Mouse (Mus musculus) inflammation-experienced regulatory T-cells, adult 6 months (primary cell): Measurements from ENCODE around the gene Tmem163. TPM values are rescaled to one million over a fixed set of nuclear protein-coding genes. Genes with fewer than 3 reads are reported as not detected.

Experiments
- ATAC-seq: one replicate; pipeline ENCODE4 v1.8.0; 2017
- polyA plus RNA-seq, 3 experiments: library from polyadenylated mRNA; unstranded; fragments of 100-300 nt; shearing (Covaris generic); gene quantifications; one replicate each; pipeline ENCODE4 v1.2.1; 2017

Tmem163 gene
- polyA plus RNA-seq, 3 experiments from 2014 or later, result 0.28 to 0.83 TPM; not detected in 1

DNA sequence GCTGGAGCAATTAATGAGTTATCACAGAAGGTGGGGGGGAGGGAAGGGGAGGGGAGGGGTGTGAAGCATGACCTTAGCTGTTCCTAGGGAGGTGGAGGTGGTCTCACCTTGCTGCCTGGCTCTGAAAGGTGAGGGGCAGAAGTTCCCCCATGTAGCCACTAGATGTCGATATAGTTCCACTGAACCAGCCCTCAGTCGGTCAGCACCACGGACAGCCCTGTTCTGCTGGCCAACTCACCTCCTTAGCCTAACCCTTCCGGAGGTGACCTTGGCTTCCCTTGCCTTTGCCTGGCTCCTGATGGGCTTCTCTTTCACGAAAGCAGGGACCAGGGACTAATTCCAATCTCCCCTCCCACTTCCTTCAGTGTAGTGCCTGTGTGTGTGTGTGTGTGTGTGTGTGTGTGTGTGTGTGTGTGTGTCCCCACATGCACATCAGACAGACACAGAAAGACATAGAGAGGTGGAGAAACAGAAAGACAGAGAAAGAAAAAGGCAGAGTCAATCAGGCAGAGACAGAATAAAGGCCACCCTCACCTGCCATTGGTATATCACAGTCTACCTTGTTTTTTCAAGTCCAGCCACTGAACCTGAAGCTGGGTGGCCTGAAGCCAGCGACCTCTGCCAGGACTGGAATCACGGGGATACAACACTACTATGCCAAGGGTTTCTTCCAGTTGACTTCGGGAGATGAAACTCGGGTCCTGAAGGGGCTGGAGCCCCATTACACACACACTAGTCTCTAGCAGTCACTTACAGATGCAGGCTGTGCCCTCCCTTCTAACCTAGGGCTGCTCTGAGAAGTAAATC lies 182.4 kb downstream of the Tmem163 start:
- peak; percentile 46 for ATAC-seq

- peak; percentile 52 for ATAC-seq
Measured at GRCm38 (mm10) chr1:127487161-127487560, 192.2 kb downstream of the Tmem163 start.

DNA sequence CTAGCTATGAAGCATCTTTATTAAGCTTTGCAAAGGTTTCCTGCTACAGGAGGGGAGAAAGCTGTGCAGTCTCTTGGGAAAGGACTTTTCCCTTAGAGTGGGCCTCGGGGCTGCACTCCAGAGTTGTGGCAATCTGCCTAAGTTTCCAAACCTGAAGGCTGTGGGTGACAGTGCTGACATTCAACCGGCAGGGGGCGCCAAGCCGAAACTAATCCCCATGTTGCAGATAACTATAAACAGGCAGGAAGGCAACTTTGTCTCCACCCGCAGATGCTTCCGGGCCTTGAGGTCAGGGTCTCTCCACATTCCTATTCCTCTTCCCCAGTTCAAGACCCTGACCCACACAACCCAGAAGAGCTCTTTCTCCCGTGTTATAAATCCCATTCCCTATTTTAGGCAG lies 194.5 kb downstream of the Tmem163 start:
- no peak for ATAC-seq

- ATAC-seq, result no peak
Measured at GRCm38 (mm10) chr1:127484188-127484587, 195.2 kb downstream of the Tmem163 start.

DNA sequence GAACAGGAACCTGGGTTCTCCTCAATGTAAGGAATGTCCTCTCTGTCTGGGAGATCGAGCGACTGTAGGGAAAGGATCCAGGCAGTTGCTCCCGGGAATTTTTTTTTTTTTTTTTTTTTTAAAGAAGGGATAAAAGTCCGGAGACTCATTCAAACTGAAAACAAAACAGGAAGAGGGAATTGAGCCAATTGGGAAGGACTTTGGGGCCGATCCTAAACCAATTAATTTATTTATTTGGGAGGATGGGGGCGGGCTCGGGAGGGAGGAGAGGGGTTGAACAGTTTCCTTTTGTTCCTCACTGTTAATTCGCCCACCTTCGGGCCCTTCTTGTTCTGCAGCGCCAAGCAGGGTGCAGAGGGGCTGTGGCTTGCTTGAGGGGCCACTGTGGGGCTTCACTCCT lies 196.4 kb downstream of the Tmem163 start:
- no peak for ATAC-seq

- no peak for ATAC-seq
Measured at GRCm38 (mm10) chr1:127475756-127476155, 203.6 kb downstream of the Tmem163 start.

DNA sequence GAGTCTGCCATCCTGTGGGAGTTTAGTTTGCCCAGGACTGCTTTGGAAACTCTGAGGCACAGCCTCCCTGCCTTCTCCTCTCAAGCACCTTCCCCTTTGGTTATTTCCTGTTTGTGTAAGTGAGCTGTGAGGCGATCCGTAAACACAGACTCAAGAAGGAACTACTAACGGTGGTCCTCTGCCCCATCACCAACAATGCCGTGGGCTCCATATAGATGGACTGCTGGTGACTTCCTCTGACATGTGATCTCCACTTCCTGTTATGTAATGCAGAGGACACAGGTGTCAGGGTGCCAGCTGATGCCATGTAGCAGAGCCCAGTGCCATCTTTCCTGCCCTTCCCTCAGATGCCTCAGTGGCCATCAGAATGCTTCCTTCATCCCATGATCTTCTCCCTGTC lies 209.2 kb downstream of the Tmem163 start:
- no peak for ATAC-seq

GRCm38 (mm10) chr1:127467238-127467637 lies 212.1 kb downstream of the Tmem163 start:
- no peak for ATAC-seq

DNA sequence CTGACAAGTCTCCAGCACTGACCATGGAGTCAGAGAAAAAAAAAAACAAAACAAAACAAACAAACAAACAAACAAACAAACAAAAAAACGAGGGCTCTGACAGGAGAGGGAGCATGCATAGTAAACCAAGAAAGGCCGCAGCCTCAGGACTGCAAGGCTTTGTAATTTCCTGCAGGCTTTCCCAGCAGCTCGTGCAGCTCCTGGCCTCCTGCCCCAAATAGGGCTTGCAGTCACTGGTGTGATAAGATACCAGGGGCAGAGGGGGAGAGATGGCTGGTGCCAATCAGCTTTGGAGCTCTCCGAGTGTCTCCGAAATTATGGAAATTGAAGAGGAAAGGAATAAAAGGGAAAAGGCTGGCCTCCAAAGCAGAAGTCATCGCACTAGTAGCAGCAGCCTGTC lies 214.1 kb downstream of the Tmem163 start:
- ATAC-seq, result no peak

- ATAC-seq, result no peak
Measured at GRCm38 (mm10) chr1:127464041-127464440, 215.3 kb downstream of the Tmem163 start.

DNA sequence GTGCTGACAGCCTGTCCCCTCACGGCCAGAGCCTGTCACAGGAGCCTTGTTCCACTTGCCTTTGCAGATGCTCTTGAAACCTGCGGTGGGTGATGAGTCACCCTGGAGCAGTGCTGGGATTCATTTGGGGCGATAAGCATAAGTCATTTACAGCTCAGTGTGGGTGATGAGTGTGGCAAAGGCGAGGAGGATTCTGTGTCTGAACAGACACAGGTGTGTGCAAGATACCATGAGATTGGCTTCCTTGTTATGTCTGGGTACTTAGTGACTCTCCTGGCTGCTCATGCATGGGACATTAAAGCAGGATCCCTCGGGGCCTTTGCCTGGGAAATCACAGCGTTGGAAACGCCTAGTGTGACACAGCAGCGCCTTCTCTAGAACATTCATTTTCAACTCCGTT lies 218.3 kb downstream of the Tmem163 start:
- ATAC-seq, result no peak

GRCm38 (mm10) chr1:127459576-127459975 lies 219.8 kb downstream of the Tmem163 start:
- ATAC-seq, result no peak

GRCm38 (mm10) chr1:127459015-127459451 lies 220.3 kb downstream of the Tmem163 start:
- ATAC-seq, result peak; percentile 28

GRCm38 (mm10) chr1:127453397-127453796 lies 226.0 kb downstream of the Tmem163 start:
- no peak for ATAC-seq

DNA sequence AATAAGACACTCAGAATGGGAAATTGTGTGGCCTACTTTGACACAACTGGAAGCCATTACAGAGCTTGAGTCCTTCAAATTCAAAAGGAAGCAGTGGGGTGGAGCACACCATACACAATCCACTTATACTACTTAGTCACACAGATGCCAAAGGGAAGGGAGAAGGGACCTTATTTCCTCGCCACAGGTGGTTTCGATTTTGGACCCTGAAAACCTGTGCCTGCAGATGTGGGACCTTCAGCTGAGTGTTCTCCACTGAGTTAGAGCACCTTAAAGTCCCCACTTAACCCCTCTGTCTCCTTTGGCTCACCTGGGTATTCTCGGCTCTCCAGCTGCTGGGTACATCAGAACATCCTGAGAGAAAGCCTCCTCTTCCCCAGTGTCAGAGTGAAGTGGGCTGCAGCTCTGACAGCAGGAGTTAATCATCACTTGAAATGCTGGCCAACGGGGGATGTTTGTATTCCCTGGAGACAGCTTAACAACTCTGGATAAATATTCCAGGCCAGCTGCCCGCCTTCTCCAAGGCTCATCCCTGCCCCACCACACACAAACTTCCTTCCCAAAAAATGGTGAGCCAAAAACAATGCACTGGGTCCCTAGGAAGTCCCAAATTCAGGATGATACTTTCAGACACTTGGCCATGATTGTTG lies 234.4 kb downstream of the Tmem163 start:
- no peak for ATAC-seq

GRCm38 (mm10) chr1:127442880-127443877 lies 236.2 kb downstream of the Tmem163 start:
- no peak for ATAC-seq

- no peak for ATAC-seq
Measured at GRCm38 (mm10) chr1:127441736-127442135, 237.6 kb downstream of the Tmem163 start.

- no peak for ATAC-seq
Measured at GRCm38 (mm10) chr1:127441007-127441406, 238.3 kb downstream of the Tmem163 start.

GRCm38 (mm10) chr1:127439452-127439891 lies 239.9 kb downstream of the Tmem163 start:
- no peak for ATAC-seq

DNA sequence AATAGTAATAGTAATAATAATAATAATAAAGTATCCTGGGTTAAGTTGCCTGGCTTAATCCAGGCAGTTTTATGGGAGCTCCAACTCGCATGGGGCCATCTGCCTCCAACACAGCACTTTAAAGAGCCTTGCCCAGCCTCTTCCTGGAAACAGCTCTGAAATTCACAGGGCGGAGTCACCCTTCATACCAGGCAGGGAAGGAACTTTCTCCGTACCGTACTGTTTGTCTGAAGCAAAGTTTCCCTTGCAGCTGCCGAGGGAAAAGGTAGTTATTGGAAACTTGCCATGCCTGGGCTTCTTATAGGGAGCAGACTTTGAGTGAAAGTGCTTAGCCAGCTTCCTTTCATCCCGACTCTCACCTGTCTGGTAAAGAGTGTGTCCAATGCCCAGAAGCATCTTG lies 242.3 kb downstream of the Tmem163 start:
- no peak for ATAC-seq
